Mouse (Mus musculus): ENCODE results near the gene Slc29a4.
A peak's percentile ranks its signal among the peaks of the same experiment; 100 is the strongest.

The Slc29a4 gene

GRCm38 (mm10) chr5:142696865-142697264 lies 4.6 kb downstream of the Slc29a4 start:
- no peak for DNase-seq

DNA sequence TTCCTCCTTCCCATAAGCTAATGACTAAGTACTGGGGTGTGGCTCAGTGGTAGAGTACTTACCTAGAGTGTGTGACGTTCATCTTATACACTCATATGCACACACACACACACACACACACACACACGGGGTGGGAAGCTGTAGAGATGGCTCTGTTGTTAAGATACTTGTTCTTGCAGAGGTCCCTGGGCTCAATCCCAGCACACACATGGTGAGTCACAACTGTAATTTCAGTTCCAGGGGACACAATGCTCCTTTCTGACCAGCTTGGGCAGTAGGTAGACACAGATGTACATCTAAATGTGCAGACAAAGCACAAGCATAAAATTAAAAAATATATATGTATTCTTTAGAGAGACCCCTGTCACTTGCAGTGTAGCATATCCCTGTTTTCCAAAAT lies 5.4 kb downstream of the Slc29a4 start:
- no peak for DNase-seq

GRCm38 (mm10) chr5:142700842-142701589 lies 8.7 kb downstream of the Slc29a4 start:
- DNase-seq = peak; percentile 10

- DNase-seq = peak; percentile 26
Measured at GRCm38 (mm10) chr5:142701651-142702510, 9.6 kb downstream of the Slc29a4 start.

GRCm38 (mm10) chr5:142702511-142703138 lies 10.3 kb downstream of the Slc29a4 start:
- DNase-seq = no peak

DNA sequence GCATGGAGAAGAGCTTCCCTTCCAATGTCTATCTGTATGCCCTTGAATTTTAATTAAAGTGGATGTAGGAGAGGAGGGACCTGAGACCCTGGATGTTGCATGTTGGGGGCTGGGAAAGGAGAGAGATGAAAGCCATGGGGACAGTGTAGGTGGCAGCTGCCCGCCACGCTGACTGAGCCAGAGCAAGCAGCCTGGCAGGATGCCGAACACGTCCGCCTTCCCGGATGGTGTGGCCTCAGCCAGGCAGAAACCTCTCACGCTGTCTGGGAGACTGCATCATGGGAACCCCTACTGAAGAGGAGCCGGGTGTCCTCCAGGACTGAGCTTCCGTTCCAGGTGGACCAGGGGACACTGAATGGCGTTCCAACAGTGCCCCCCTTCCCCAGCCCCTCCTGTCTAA lies 11.3 kb downstream of the Slc29a4 start:
- no peak for DNase-seq

DNA sequence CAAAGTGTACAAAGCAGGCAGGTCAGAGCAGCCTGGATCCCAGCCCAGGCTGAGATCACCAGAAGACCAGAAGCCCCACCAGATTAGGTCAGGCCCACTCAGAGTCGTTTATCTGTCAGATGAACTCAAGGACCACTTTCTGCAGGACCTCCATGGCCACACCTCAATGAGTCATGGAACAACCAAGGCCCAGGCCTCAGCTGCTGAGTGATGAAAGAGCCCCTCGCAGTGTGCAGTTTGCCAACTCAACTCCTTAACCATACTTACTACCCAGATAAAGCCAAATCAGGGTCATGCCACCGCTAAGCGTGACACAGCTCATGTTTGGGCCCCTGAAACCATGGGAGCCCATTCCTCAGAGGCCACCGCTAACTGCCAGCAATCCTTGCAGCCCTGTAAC lies 15.4 kb downstream of the Slc29a4 start:
- DNase-seq = no peak

GRCm38 (mm10) chr5:142709436-142709835 lies 17.1 kb downstream of the Slc29a4 start:
- no peak for DNase-seq

- no peak for DNase-seq
Measured at GRCm38 (mm10) chr5:142712373-142712772, 20.1 kb downstream of the Slc29a4 start.

- DNase-seq = no peak
Measured at GRCm38 (mm10) chr5:142713966-142714365, 21.7 kb downstream of the Slc29a4 start.

DNA sequence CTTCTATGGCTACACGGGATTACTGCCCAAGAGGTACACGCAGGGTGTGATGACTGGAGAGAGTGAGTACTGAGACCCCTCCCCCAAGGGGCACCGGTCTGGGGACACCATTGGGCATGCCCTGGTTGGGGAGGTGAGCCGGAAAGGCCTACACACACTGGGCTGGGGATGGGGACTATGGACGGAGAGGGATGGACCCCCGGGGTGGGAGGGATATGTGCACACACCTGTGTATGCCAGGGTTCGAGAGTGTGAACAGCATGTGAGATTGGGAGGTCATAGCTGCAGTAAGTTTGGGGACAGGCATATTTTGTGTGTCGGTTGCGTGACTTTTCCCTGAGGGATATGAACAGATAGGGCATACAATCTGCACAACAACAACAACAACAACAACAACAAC lies 22.7 kb downstream of the Slc29a4 start:
- no peak for DNase-seq

DNA sequence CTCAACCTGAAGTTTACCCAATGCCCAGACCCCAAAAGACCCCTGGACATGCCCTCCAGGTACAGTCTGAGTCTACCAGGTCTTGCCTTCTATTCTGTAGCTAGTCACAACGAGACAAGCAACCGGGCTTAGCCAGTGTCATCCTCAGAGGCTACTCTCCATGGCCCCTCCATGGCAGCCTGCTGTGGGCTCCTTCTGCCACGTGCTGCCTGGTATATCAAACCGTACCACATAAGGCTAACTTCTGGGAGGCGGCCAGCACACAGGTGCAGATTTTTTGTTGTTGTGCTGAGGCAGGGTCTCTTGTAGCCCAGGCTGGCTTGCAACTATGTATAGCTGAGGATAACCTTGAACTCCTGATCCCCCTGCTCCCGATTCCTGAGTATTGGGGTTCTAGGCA lies 23.7 kb downstream of the Slc29a4 start:
- DNase-seq = no peak

DNA sequence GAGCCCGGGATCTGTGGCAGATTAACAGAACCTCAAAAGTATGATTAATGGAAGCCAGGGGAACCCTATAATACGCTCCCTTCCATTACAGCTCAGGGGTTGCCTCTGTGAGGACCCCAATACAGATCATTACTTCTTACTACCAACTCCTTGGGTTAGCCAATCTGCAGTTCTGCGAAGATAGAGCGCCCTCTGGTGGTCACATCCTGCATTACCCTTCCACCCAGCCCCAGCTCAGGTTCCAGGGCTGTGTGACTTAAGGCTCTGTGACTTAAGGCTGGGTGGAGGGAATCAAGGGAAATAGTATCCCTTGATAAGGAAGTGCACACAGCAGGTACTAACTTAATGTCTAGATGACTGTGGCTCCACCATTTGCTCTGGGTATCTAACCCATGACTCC lies 25.7 kb downstream of the Slc29a4 start:
- peak; percentile 74 for DNase-seq

GRCm38 (mm10) chr5:142718486-142718885 lies 26.2 kb downstream of the Slc29a4 start:
- DNase-seq = no peak

- no peak for DNase-seq
Measured at GRCm38 (mm10) chr5:142719897-142720296, 27.6 kb downstream of the Slc29a4 start.

- DNase-seq = peak; percentile 75
Measured at GRCm38 (mm10) chr5:142723520-142724133, 31.3 kb downstream of the Slc29a4 start.

DNA sequence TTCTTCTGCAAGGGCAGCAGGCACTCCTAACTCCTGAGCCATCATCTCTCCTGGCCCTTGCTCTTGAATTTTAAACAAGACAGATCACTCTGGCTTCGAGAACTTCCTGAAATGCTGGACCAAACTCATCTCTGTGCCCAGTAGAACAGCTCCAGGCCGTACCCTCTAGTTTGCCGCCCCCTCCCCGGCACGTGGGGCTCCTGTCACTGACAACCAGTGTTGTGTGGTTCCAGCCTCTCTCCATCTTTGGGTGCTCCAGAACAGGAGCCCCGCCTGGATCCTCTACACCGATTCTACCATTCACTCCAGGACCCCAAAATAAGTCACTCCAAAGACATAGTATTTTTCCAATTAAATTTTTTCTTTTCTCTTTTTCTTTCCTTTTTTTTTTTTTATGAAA lies 32.0 kb downstream of the Slc29a4 start:
- no peak for DNase-seq

DNA sequence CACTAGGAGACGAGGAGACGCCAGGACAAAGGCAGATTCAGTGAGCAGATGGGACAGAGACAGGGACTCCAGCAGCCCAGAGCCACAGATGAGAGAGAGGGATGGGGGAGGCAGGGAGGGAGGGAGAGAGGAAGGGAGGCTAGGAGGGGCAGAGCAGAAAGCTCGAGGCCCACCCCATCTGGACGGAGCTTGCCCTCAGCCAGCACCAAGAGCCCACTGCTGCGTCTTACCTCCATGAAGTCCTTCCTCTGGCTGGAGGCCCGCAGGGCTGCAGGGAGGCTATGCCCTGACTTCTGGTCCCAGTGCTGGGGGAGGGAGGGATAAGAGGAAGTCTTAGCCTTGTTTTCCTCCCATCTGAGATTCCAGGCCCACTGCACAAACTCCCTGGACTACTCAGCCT lies 34.4 kb downstream of the Slc29a4 start:
- DNase-seq = no peak

DNA sequence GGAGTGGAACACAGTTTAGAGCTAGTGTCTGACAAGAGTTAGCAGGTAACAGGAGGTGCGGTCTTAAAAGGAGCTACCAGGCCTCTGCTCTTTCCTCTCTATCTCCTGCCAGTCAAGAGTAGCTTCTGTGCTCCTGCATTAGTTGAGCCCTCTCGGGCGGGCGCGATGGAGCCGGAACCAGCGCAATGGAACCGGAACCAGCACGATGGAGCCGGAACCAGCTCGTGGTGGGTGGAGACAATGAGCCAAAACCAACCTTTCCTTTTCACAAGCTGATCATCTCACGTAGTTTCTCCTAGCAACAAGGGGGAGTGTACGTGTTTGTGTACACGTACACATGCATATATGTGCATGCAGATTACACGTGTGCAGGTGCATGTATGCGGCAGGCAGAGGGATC lies 36.0 kb downstream of the Slc29a4 start:
- DNase-seq = no peak

GRCm38 (mm10) chr5:142730295-142730694 lies 38.0 kb downstream of the Slc29a4 start:
- no peak for DNase-seq

- DNase-seq = no peak
Measured at GRCm38 (mm10) chr5:142731916-142732315, 39.6 kb downstream of the Slc29a4 start.

DNA sequence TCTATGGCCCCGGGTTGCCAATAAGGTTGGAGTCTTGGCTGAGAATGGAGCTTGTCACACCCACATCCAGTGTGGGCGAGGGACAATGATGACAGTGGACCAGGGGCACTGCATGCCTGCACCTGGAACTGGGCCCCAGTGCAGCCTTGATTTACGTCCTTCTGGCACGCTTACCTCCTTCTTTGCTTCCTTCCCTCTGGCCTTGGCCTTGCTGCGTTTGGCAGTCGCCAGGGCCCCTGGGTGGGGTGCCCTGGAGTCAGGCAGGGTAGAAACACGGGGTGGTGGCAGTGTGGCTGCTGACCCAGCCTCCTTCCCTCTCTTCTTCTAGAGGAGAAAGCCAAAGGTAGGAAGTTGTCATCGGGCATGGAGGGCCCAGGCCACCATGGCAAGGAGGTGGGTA lies 47.6 kb downstream of the Slc29a4 start:
- DNase-seq = no peak

DNA sequence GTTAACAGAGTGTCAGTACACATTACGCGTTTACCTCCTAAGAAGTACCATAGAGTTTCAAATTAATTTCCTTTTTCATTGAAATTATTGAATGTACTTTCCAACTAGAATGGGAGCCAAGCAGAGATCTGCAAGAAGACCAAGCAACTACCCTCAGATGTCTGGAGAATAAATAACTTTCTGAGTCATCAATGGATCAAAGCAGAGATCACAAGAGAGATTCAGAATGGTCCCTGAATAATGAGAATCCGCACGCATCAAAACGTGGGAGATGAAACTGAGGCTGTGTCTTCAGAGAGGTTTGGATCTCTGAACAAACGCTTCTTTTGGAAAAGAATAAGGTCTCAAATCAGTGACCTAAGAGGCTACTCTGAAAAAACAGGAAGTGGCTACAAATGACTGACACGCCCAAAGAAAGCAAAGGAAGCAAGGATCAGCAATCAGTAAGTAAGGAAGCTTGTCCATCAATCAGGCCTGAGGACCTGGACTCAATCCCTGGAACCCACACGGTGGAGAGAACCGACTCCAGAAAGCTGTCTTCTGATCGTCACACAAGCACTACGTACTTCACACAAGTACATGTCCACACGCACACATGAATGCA lies 54.8 kb downstream of the Slc29a4 start:
- no peak for DNase-seq

Data from thymus, postnatal 25 days (tissue).